Mouse (Mus musculus) MEL (cell line): Measurements from ENCODE around the gene Homer3. TPM values are rescaled to one million over a fixed set of nuclear protein-coding genes. Genes with fewer than 3 reads are reported as not detected.

Experiments
- DNase-seq: peaks from one replicate; pipeline ENCODE4 v3.0.0; 2011; ENCODE audit warnings: low read depth, low spot score
- H3K27ac ChIP-seq: 2 replicates; pipeline ENCODE4 v1.5.1; 2012; ENCODE audit warnings: low read depth, mild to moderate bottlenecking, control low read depth, low read length, moderate library complexity; ENCODE audit not compliant: control insufficient read depth
- H3K27me3 ChIP-seq, 2 experiments: fragments of 150-350 bp in 1 of 2; sonication (generic) in 1 of 2; 2 replicates each; pipeline ENCODE4 v1.6.1; 2012; ENCODE audit warnings: low read length in 2 of 2, mild to moderate bottlenecking in 2 of 2, improper control_type of control experiment in 1 of 2, moderate library complexity in 1 of 2; ENCODE audit not compliant: insufficient read depth in 2 of 2, control insufficient read depth in 1 of 2
- H3K36me3 ChIP-seq, 2 experiments: 2 replicates each; pipeline ENCODE4 v1.6.1; 2012 to 2014; ENCODE audit warnings: low read length in 2 of 2, improper control_type of control experiment in 1 of 2, inconsistent platforms in 1 of 2, mild to moderate bottlenecking in 1 of 2; ENCODE audit not compliant: insufficient read depth in 2 of 2, control insufficient read depth in 1 of 2
- H3K4me1 ChIP-seq, 2 experiments: fragments of 150-350 bp in 1 of 2; sonication (generic) in 1 of 2; 2 replicates each; pipeline ENCODE4 v1.6.1; 2012; ENCODE audit warnings: low read length in 2 of 2, improper control_type of control experiment in 1 of 2, mild to moderate bottlenecking in 1 of 2; ENCODE audit not compliant: insufficient read depth in 2 of 2, control insufficient read depth in 1 of 2
- H3K4me3 ChIP-seq, 2 experiments: fragments of 150-350 bp in 1 of 2; sonication (generic) in 1 of 2; 2 replicates each; pipeline ENCODE4 v1.5.1; 2012; ENCODE audit warnings: low read depth in 2 of 2, low read length in 2 of 2, mild to moderate bottlenecking in 2 of 2, moderate library complexity in 2 of 2, control low read depth in 1 of 2, improper control_type of control experiment in 1 of 2; ENCODE audit not compliant: control insufficient read depth in 1 of 2, insufficient read depth in 1 of 2
- H3K79me2 ChIP-seq: 2 replicates; pipeline ENCODE4 v1.6.1; 2012; ENCODE audit warnings: mild to moderate bottlenecking, low read length, moderate library complexity; ENCODE audit not compliant: control insufficient read depth, poor library complexity, insufficient read depth
- H3K9ac ChIP-seq: 2 replicates; pipeline ENCODE4 v1.6.1; 2012; ENCODE audit warnings: low read depth, mild to moderate bottlenecking, control low read depth, low read length, moderate library complexity; ENCODE audit not compliant: control insufficient read depth, poor library complexity, severe bottlenecking
- H3K9me3 ChIP-seq: fragments of 150-350 bp; sonication (generic); replicated peaks from 2 replicates; pipeline ENCODE4 v1.6.1; 2012; ENCODE audit warnings: mild to moderate bottlenecking, low read length, improper control_type of control experiment, moderate library complexity; ENCODE audit not compliant: insufficient read depth
- BHLHE40 ChIP-seq: IDR thresholded peaks from 2 replicates; pipeline ENCODE4 v1.6.1; 2012; ENCODE audit warnings: low read depth, mild to moderate bottlenecking, inconsistent platforms, low read length, improper control_type of control experiment, borderline replicate concordance
- CHD1 ChIP-seq: IDR thresholded peaks from 2 replicates; pipeline ENCODE4 v1.6.1; 2012; ENCODE audit warnings: low read depth, mild to moderate bottlenecking, inconsistent platforms, low read length, improper control_type of control experiment
- CTCF ChIP-seq, 3 experiments: IDR thresholded peaks in 2 of 3; conservative IDR thresholded peaks in 1 of 3; 2 replicates each; pipeline ENCODE4 v1.5.1; 2011 to 2012; ENCODE audit warnings: low read length in 3 of 3, low read depth in 2 of 3, mild to moderate bottlenecking in 2 of 3, improper control_type of control experiment in 1 of 3, inconsistent platforms in 1 of 3, mixed read lengths in 1 of 3, moderate library complexity in 1 of 3; ENCODE audit not compliant: control insufficient read depth in 1 of 3, insufficient read depth in 1 of 3, poor library complexity in 1 of 3, severe bottlenecking in 1 of 3
- E2F4 ChIP-seq: IDR thresholded peaks from 2 replicates; pipeline ENCODE4 v1.6.1; 2011; ENCODE audit warnings: low read depth, low read length, improper control_type of control experiment, borderline replicate concordance
- ELF1 ChIP-seq: IDR thresholded peaks from 2 replicates; pipeline ENCODE4 v1.6.1; 2014; ENCODE audit warnings: low read depth, mild to moderate bottlenecking, inconsistent platforms, low read length, improper control_type of control experiment, moderate library complexity
- EP300 ChIP-seq, 2 experiments: IDR thresholded peaks; 2 replicates each; pipeline ENCODE4 v1.6.1; 2011; ENCODE audit warnings: improper control_type of control experiment in 2 of 2, low read length in 2 of 2, low read depth in 1 of 2, mild to moderate bottlenecking in 1 of 2
- ETS1 ChIP-seq: IDR thresholded peaks from 2 replicates; pipeline ENCODE4 v1.6.1; 2012; ENCODE audit warnings: low read depth, mild to moderate bottlenecking, inconsistent platforms, low read length, improper control_type of control experiment, moderate library complexity
- GABPA ChIP-seq: IDR thresholded peaks from 2 replicates; pipeline ENCODE4 v1.6.1; 2012; ENCODE audit warnings: low read depth, mild to moderate bottlenecking, inconsistent platforms, low read length, improper control_type of control experiment, moderate library complexity
- HCFC1 ChIP-seq: IDR thresholded peaks from 2 replicates; pipeline ENCODE4 v1.6.1; 2012; ENCODE audit warnings: low read depth, mild to moderate bottlenecking, inconsistent platforms, low read length, improper control_type of control experiment, moderate library complexity
- KAT2A ChIP-seq: conservative IDR thresholded peaks from 2 replicates; pipeline ENCODE4 v1.6.1; 2012; ENCODE audit warnings: low read depth, low read length, improper control_type of control experiment, inconsistent platforms
- MAFK ChIP-seq: IDR thresholded peaks from 2 replicates; pipeline ENCODE4 v1.6.1; 2011; ENCODE audit warnings: low read depth, mild to moderate bottlenecking, low read length, improper control_type of control experiment, borderline replicate concordance
- MAX ChIP-seq: IDR thresholded peaks from 2 replicates; pipeline ENCODE4 v1.6.1; 2011; ENCODE audit warnings: low read length, improper control_type of control experiment
- MAZ ChIP-seq: IDR thresholded peaks from 2 replicates; pipeline ENCODE4 v1.6.1; 2012; ENCODE audit warnings: low read depth, mild to moderate bottlenecking, inconsistent platforms, low read length, improper control_type of control experiment
- MEF2A ChIP-seq: IDR thresholded peaks from 2 replicates; pipeline ENCODE4 v1.6.1; 2014; ENCODE audit warnings: low read depth, mild to moderate bottlenecking, inconsistent platforms, low read length, improper control_type of control experiment; ENCODE audit not compliant: poor library complexity, insufficient replicate concordance, severe bottlenecking; ENCODE audit errors: extremely low read depth
- MXI1 ChIP-seq: IDR thresholded peaks from 2 replicates; pipeline ENCODE4 v1.6.1; 2011; ENCODE audit warnings: mild to moderate bottlenecking, low read depth, low read length, improper control_type of control experiment
- MYB ChIP-seq: IDR thresholded peaks from 2 replicates; pipeline ENCODE4 v1.6.1; 2011; ENCODE audit warnings: mild to moderate bottlenecking, low read depth, low read length, improper control_type of control experiment
- MYC ChIP-seq: IDR thresholded peaks from 2 replicates; pipeline ENCODE4 v1.6.1; 2011; ENCODE audit warnings: low read depth, mild to moderate bottlenecking, low read length, improper control_type of control experiment, moderate library complexity
- NELFE ChIP-seq: IDR thresholded peaks from 2 replicates; pipeline ENCODE4 v1.6.1; 2011; ENCODE audit warnings: low read depth, low read length, improper control_type of control experiment
- NRF1 ChIP-seq: IDR thresholded peaks from 2 replicates; pipeline ENCODE4 v1.6.1; 2014; ENCODE audit warnings: low read depth, mild to moderate bottlenecking, inconsistent platforms, low read length, improper control_type of control experiment, moderate library complexity; ENCODE audit not compliant: poor library complexity, insufficient read depth, severe bottlenecking
- POLR2A ChIP-seq, 2 experiments: IDR thresholded peaks; 2 replicates each; pipeline ENCODE4 v1.6.1; 2011 to 2012; ENCODE audit warnings: low read length in 2 of 2, mild to moderate bottlenecking in 2 of 2, control low read depth in 1 of 2, improper control_type of control experiment in 1 of 2, low read depth in 1 of 2, moderate library complexity in 1 of 2; ENCODE audit not compliant: control insufficient read depth in 1 of 2, insufficient read depth in 1 of 2, poor library complexity in 1 of 2
- POLR2AphosphoS2 ChIP-seq: IDR thresholded peaks from 2 replicates; pipeline ENCODE4 v1.6.1; 2011; ENCODE audit warnings: low read length, improper control_type of control experiment
- POLR2AphosphoS5 ChIP-seq: IDR thresholded peaks from 2 replicates; pipeline ENCODE4 v1.6.1; 2012; ENCODE audit warnings: low read depth, borderline replicate concordance, mild to moderate bottlenecking, inconsistent platforms, low read length, moderate library complexity, mixed read lengths
- RAD21 ChIP-seq: IDR thresholded peaks from 2 replicates; pipeline ENCODE4 v1.6.1; 2011; ENCODE audit warnings: mild to moderate bottlenecking, low read depth, low read length, improper control_type of control experiment
- RCOR1 ChIP-seq: IDR thresholded peaks from 2 replicates; pipeline ENCODE4 v1.6.1; 2012; ENCODE audit warnings: low read depth, mild to moderate bottlenecking, inconsistent platforms, low read length, improper control_type of control experiment
- SIN3A ChIP-seq: IDR thresholded peaks from 2 replicates; pipeline ENCODE4 v1.6.1; 2012; ENCODE audit warnings: low read length, improper control_type of control experiment, inconsistent platforms
- SMC3 ChIP-seq: IDR thresholded peaks from 2 replicates; pipeline ENCODE4 v1.6.1; 2011; ENCODE audit warnings: low read depth, low read length, improper control_type of control experiment
- TAL1 ChIP-seq: IDR thresholded peaks from 2 replicates; pipeline ENCODE4 v1.6.1; 2012; ENCODE audit warnings: mild to moderate bottlenecking, inconsistent platforms, low read length, moderate library complexity, mixed read lengths
- TBP ChIP-seq: IDR thresholded peaks from 2 replicates; pipeline ENCODE4 v1.8.0; 2011; ENCODE audit warnings: low read depth, low read length, improper control_type of control experiment
- TCF12 ChIP-seq: IDR thresholded peaks from 2 replicates; pipeline ENCODE4 v1.6.1; 2014; ENCODE audit warnings: low read depth, mild to moderate bottlenecking, inconsistent platforms, low read length, improper control_type of control experiment, moderate library complexity
- UBTF ChIP-seq: IDR thresholded peaks from 2 replicates; pipeline ENCODE4 v1.6.1; 2012; ENCODE audit warnings: low read depth, mild to moderate bottlenecking, inconsistent platforms, low read length, improper control_type of control experiment, moderate library complexity, borderline replicate concordance; ENCODE audit not compliant: insufficient read depth
- USF1 ChIP-seq: IDR thresholded peaks from 2 replicates; pipeline ENCODE4 v1.6.1; 2014; ENCODE audit warnings: low read depth, mild to moderate bottlenecking, inconsistent platforms, low read length, improper control_type of control experiment, moderate library complexity
- USF2 ChIP-seq, 2 experiments: IDR thresholded peaks; 2 replicates each; pipeline ENCODE4 v1.6.1; 2011 to 2012; ENCODE audit warnings: improper control_type of control experiment in 2 of 2, low read length in 2 of 2, borderline replicate concordance in 1 of 2, inconsistent platforms in 1 of 2, low read depth in 1 of 2, mild to moderate bottlenecking in 1 of 2; ENCODE audit not compliant: insufficient read depth in 1 of 2
- ZKSCAN1 ChIP-seq: IDR thresholded peaks from 2 replicates; pipeline ENCODE4 v1.6.1; 2012; ENCODE audit warnings: low read depth, mild to moderate bottlenecking, inconsistent platforms, low read length, improper control_type of control experiment, moderate library complexity
- ZNF384 ChIP-seq: IDR thresholded peaks from 2 replicates; pipeline ENCODE4 v1.6.1; 2012; ENCODE audit warnings: low read depth, mild to moderate bottlenecking, inconsistent platforms, low read length, improper control_type of control experiment
- polyA plus RNA-seq, 2 experiments: library from polyadenylated mRNA; stranded (reverse) in 1 of 2; unstranded in 1 of 2; fragments of >175 nt in 1 of 2; fragments of >200 nt in 1 of 2; gene quantifications; 2 replicates each; pipeline versions ENCODE4 v1.2.1 to v1.2.4; 2012; ENCODE audit warnings: low replicate concordance in 2 of 2, low read depth in 1 of 2; ENCODE audit not compliant: insufficient read length in 2 of 2, insufficient read depth in 1 of 2, missing spikeins in 1 of 2
- total RNA-seq: library from RNA; depleted of rRNA; stranded (reverse); fragments of 300-350 nt; gene quantifications from 2 replicates; pipeline ENCODE4 v1.2.3, GENCODE M21; 2012

Homer3 gene
- total and polyA plus RNA-seq, 3 experiments: 12.2 to 22.8 TPM; not detected in 1

GRCm38 (mm10) chr8:70315624-70316510 lies 33.2 kb downstream of the Homer3 start, which contains the start of gene Cers1:
Cers1 (plus strand) TSS chr8:70315775.
- peak; percentile 80 for DNase-seq
- Histone ChIP-seq H3K27me3 (no peaks in the 10 kb centered on the region), H3K36me3 (no peaks in the 10 kb centered on the region; a peak in 1 of 4 replicates), H3K79me2 (peaks cover 1% of the 10 kb centered on the region; the same call in 1 of the 2 replicates), H3K9me3 (no peaks in the 10 kb centered on the region), H3K9ac (peak within 1 kb of the TSS; percentile 81), H3K4me1 (peaks cover 2 to 6% of the 10 kb centered on the region in 2 experiments; a peak in 3 of 4 replicates), H3K4me3 (peak within 1 kb of the TSS; percentile 80 to 99), H3K27ac (no peak within 1 kb of the TSS)
- TF ChIP-seq MEF2A: no peak
- no peak for TF ChIP-seq ZNF384
- TF ChIP-seq ETS1: 0 out of 2 replicates have a peak, but pooled peaks have one; percentile 8
- no peak; the same call in 1 of the 2 replicates for TF ChIP-seq BHLHE40
- TF ChIP-seq MYC: no peak
- no peak for TF ChIP-seq KAT2A
- no peak for TF ChIP-seq MYB
- TF ChIP-seq SIN3A: peak; percentile 63; the same call in 1 of the 2 replicates
- TF ChIP-seq RCOR1: no peak
- no peak for TF ChIP-seq MAZ
- 0 out of 2 replicates have a peak, but pooled peaks have one; percentile 12 for TF ChIP-seq ELF1
- TF ChIP-seq NELFE: peak; percentile 65
- TF ChIP-seq TCF12: no peak
- TF ChIP-seq MAFK: no peak
- peak; percentile 74 for TF ChIP-seq USF1
- peak; percentile 77; the same call in 1 of the 2 replicates for TF ChIP-seq UBTF
- no peak for TF ChIP-seq TAL1
- TF ChIP-seq EP300 (IDR thresholded peaks at IDR 0.05; ENCODE audit: low read depth in 1 of 2, low read length in 2 of 2): no peak
- TF ChIP-seq POLR2AphosphoS5: no peak
- peak in 1 of 2 experiments; percentile 53; a peak in 1 of 4 replicates for TF ChIP-seq POLR2A (IDR thresholded peaks at IDR 0.05; ENCODE audit: control insufficient read depth in 1 of 2, insufficient read depth in 1 of 2, low read depth in 1 of 2, low read length in 2 of 2, poor library complexity in 1 of 2)
- no peak for TF ChIP-seq CTCF (IDR thresholded peaks at IDR 0.05 in 2 of 3, conservative IDR thresholded peaks at IDR 0.05 in 1 of 3; ENCODE audit: control insufficient read depth in 1 of 3, insufficient read depth in 1 of 3, low read depth in 2 of 3, low read length in 3 of 3, poor library complexity in 1 of 3, severe bottlenecking in 1 of 3)
- TF ChIP-seq TBP: no peak
- no peak for TF ChIP-seq USF2 (IDR thresholded peaks at IDR 0.05; ENCODE audit: borderline replicate concordance in 1 of 2, insufficient read depth in 1 of 2, low read depth in 1 of 2, low read length in 2 of 2)
- TF ChIP-seq HCFC1: peak; percentile 15; the same call in 1 of the 2 replicates
- 0 out of 2 replicates have a peak, but pooled peaks have one; percentile 9 for TF ChIP-seq SMC3
- TF ChIP-seq NRF1: peak; percentile 55; the same call in 1 of the 2 replicates
- peak; percentile 77; the same call in 1 of the 2 replicates for TF ChIP-seq MXI1
- no peak for TF ChIP-seq E2F4
- no peak for TF ChIP-seq POLR2AphosphoS2
- peak; percentile 31; the same call in 1 of the 2 replicates for TF ChIP-seq MAX
- no peak for TF ChIP-seq RAD21
- TF ChIP-seq ZKSCAN1: no peak
- TF ChIP-seq GABPA: no peak
- TF ChIP-seq CHD1: no peak
